Mouse (Mus musculus) cerebellum, adult 9-11 months (tissue): ENCODE measurements around the gene Cnbp.

Source experiments
- DNase-seq: peaks from one replicate; pipeline ENCODE4 v3.0.0; 2022

Cnbp gene

GRCm38 (mm10) chr6:87804886-87805285 lies 46.0 kb downstream of the Cnbp start:
- DNase-seq, result no peak

- no peak for DNase-seq
Measured at GRCm38 (mm10) chr6:87804036-87804435, 46.9 kb downstream of the Cnbp start.

DNA sequence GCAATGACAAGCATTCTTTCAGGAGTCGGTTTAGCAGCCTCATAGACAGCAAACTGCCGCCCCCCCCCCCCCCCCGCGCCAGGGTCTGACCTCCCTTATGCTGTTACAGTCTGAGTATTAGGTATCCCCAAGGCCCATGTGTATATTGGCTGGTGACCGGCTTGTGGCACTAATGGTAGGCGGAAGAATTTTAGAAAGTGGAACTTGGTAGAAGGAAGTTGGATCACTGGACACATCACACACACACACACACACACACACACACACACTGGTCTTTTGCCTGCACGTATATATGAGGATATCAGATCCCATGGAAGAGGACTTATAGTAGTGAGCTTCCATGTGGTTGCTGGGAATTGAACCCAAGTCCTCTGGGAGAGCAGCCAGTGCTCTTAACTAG lies 48.4 kb downstream of the Cnbp start:
- no peak for DNase-seq

- DNase-seq, result no peak
Measured at GRCm38 (mm10) chr6:87799576-87799975, 51.3 kb downstream of the Cnbp start.

- no peak for DNase-seq
Measured at GRCm38 (mm10) chr6:87797321-87797720, 53.6 kb downstream of the Cnbp start.

GRCm38 (mm10) chr6:87796251-87796880 lies 54.5 kb downstream of the Cnbp start:
- DNase-seq, result no peak

- peak; percentile 81 for DNase-seq
Measured at GRCm38 (mm10) chr6:87795385-87796150, 55.3 kb downstream of the Cnbp start.

DNA sequence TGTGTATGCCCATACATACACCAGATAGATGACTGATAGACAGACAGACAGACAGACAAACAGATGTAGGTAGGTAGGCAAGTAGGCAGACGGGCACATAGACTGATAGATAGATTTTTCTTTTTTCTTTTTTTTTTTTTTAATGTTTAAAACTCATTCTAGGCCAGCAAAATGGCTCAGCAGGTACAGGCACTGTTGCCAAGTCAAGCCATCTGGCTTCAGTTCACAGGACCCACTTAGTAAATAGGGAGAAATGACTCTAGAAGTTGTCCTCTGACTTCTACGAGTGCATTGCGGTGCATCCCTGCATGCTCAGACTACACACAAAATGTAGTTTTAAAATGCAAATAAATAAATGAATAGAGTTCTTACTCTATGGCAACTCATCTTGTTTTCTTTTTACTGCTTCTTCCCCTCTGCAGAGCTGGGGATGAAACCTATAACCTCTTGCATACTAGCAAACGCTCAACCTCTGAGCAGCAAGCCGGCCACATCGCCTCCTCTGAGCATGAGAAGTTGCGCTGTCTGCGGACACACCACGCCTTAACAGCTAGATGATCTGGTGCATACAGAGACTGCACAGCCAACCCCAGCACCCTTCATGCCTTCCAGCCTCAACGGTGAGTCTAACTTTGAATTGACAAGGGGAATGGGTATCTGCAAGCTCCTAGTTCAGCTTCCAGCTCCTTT lies 56.9 kb downstream of the Cnbp start:
- peak; percentile 86 for DNase-seq
